ENCODE assay signal across 15 mouse cellular contexts in the genomic region with DNA sequence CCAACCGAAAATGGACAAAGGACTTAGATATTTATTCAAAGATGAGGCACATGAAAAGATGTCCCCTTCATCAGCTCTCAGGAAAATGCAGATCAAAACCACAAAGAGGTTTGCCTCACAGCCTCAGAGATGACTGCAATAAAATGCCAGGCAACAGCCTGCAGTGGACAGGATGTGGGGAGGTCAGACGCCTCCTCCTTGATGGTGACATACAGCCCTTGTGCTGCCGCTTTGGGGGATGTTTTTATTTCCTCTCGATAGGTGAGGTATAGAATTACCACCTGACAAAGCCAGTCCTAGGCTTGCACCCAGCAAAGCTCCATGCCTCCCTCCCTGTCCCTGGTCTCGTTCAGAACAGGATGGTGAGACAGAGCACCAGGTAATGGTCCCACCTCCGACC. TPM values are rescaled to one million over a fixed set of nuclear protein-coding genes. Genes with fewer than 3 reads are reported as not detected.
DNase-seq lines count a peak whose midpoint lies in the region; ATAC-seq and TF ChIP-seq lines count a peak whose summit lies in the region.
"Had no signal": no experiment of that assay in that cellular context is flagged by ENCODE, and none has a peak within 500 bp of the region (broad histone marks: within the 10 kb centered on the region; RNA-seq: fewer than 3 reads in every experiment).

No protein-coding gene starts in this region.

- peak overlapping the region; percentile 71; the same call in 1 of the 2 replicates for H3K27ac ChIP-seq in kidney, postnatal 0 days
- 0 out of 2 replicates have a peak overlapping the region, but pooled peaks have one; percentile 16 for H3K27ac ChIP-seq in embryonic facial prominence, embryonic 14.5 days (replicated peaks; ENCODE audit: low read depth, low read length)
- H3K27ac ChIP-seq in hindbrain, postnatal 0 days: no peak overlapping the region
- H3K27ac ChIP-seq: liver, embryonic 14.5 days had no signal

- H3K9ac ChIP-seq in kidney, postnatal 0 days (ENCODE audit: low read depth, low read length): no peak overlapping the region
- H3K9ac ChIP-seq in embryonic facial prominence, embryonic 14.5 days (ENCODE audit: low read depth, low read length): no peak overlapping the region
- H3K9ac ChIP-seq in hindbrain, postnatal 0 days (replicated peaks; ENCODE audit: low read length): no peak overlapping the region
- H3K9ac ChIP-seq: liver, embryonic 14.5 days had no signal

- ATAC-seq in kidney, postnatal 0 days (replicated peaks; ENCODE audit: low FRiP score, low read depth): no peak
- ATAC-seq in activated CD4-positive, CD25-positive, alpha-beta regulatory T cell, adult 4 months: peak; percentile 32
- no peak for ATAC-seq in embryonic facial prominence, embryonic 14.5 days (ENCODE audit: low read depth)
- ATAC-seq in hindbrain, postnatal 0 days: no peak
- ATAC-seq: midbrain, embryonic 16.5 days had no signal

- H3K4me2 ChIP-seq in kidney, postnatal 0 days (ENCODE audit: low read length): peak overlapping the region; percentile 27; the same call in 1 of the 2 replicates
- no peak overlapping the region for H3K4me2 ChIP-seq in embryonic facial prominence, embryonic 14.5 days (ENCODE audit: low read depth, low read length)
- no peak overlapping the region for H3K4me2 ChIP-seq in hindbrain, postnatal 0 days (ENCODE audit: low read depth, low read length)

- 21% methylated on average over 6 of the region's 6 CpGs for WGBS in kidney, postnatal 0 days
- WGBS in embryonic facial prominence, embryonic 14.5 days: 39% methylated on average over 6 of the region's 6 CpGs
- WGBS in hindbrain, postnatal 0 days: 68% methylated on average over 6 of the region's 6 CpGs

- H3K4me1 ChIP-seq in kidney, postnatal 0 days (replicated peaks; ENCODE audit: insufficient read depth, low read length): no peaks in the 10 kb centered on the region
- H3K4me1 ChIP-seq in embryonic facial prominence, embryonic 14.5 days (ENCODE audit: control insufficient read depth, insufficient read depth, low read length): peaks cover 14% of the 10 kb centered on the region
- H3K4me1 ChIP-seq in megakaryocyte, embryonic 14.5 days: peaks cover 6% of the 10 kb centered on the region
- H3K4me1 ChIP-seq in hindbrain, postnatal 0 days (ENCODE audit: insufficient read depth, low read length): no peaks in the 10 kb centered on the region

- no peaks in the 10 kb centered on the region for H3K27me3 ChIP-seq in kidney, postnatal 0 days (ENCODE audit: insufficient read depth, low read length)
- H3K27me3 ChIP-seq in embryonic facial prominence, embryonic 14.5 days (replicated peaks; ENCODE audit: control insufficient read depth, insufficient read depth, low read length): no peaks in the 10 kb centered on the region
- H3K27me3 ChIP-seq in megakaryocyte, embryonic 14.5 days (replicated peaks): peaks cover 6% of the 10 kb centered on the region
- no peaks in the 10 kb centered on the region for H3K27me3 ChIP-seq in hindbrain, postnatal 0 days (ENCODE audit: insufficient read depth, low read length)

- H3K9me3 ChIP-seq in kidney, postnatal 0 days (replicated peaks; ENCODE audit: low read length): no peaks in the 10 kb centered on the region
- H3K9me3 ChIP-seq in embryonic facial prominence, embryonic 14.5 days (ENCODE audit: control insufficient read depth, low read length): no peaks in the 10 kb centered on the region
- no peaks in the 10 kb centered on the region for H3K9me3 ChIP-seq in megakaryocyte, embryonic 14.5 days
- no peaks in the 10 kb centered on the region for H3K9me3 ChIP-seq in hindbrain, postnatal 0 days (ENCODE audit: low read length)

- H3K4me3 ChIP-seq in kidney, postnatal 0 days (replicated peaks; ENCODE audit: low read depth, low read length): no peak overlapping the region
- no peak overlapping the region for H3K4me3 ChIP-seq in embryonic facial prominence, embryonic 14.5 days (ENCODE audit: low read depth, low read length)
- peak overlapping the region; percentile 39 for H3K4me3 ChIP-seq in megakaryocyte, embryonic 14.5 days (replicated peaks)
- H3K4me3 ChIP-seq in hindbrain, postnatal 0 days (ENCODE audit: low read length): no peak overlapping the region

- no peak for DNase-seq in kidney, postnatal 0 days (ENCODE audit: low spot score)
- no peak for DNase-seq in kidney, postnatal 10 days
- no peak for DNase-seq in embryonic facial prominence, embryonic 14.5 days (ENCODE audit: low spot score)
- no peak for DNase-seq in right cerebral cortex, adult 18-20 months
- DNase-seq in cerebellum, postnatal 25 days: no peak
- DNase-seq in hindbrain, postnatal 0 days (ENCODE audit: low spot score): no peak
- DNase-seq: adrenal gland, adult 8-10 months; cerebellum, adult 9-10 months; heart, postnatal 14 days; thymus, adult 2 months had no signal

- H3K36me3 ChIP-seq in kidney, postnatal 0 days (ENCODE audit: insufficient read depth, low read length): no peaks in the 10 kb centered on the region
- H3K36me3 ChIP-seq in embryonic facial prominence, embryonic 14.5 days (ENCODE audit: control insufficient read depth, insufficient read depth, low read length): no peaks in the 10 kb centered on the region
- H3K36me3 ChIP-seq in megakaryocyte, embryonic 14.5 days (replicated peaks; ENCODE audit: low read length): no peaks in the 10 kb centered on the region
- no peaks in the 10 kb centered on the region for H3K36me3 ChIP-seq in hindbrain, postnatal 0 days (ENCODE audit: insufficient read depth, low read length)
- H3K36me3 ChIP-seq: G1E had no signal

- no peak for TF ChIP-seq CTCF in kidney, postnatal 0 days (IDR thresholded peaks at IDR 0.05; ENCODE audit: low read depth)
- TF ChIP-seq CTCF in hindbrain, postnatal 0 days (IDR thresholded peaks at IDR 0.05; ENCODE audit: low read depth): no peak

RNA-seq across cellular contexts. Expression of a gene that starts 40.8 kb away (rescaled TPM):
- polyA plus RNA-seq in kidney, postnatal 0 days (2015; fragmentation: Nextera tagmentation; extraction: Ambion mirVana): 18.1 and 18.4 TPM in 2 replicates
- 10 to 100 TPM; 11.3 to 19.2 TPM for polyA plus RNA-seq in activated CD4-positive, CD25-positive, alpha-beta regulatory T cell, adult 4 months (2017; shearing (Covaris generic))
- polyA plus RNA-seq in embryonic facial prominence, embryonic 14.5 days (2014; fragmentation: Nextera tagmentation; extraction: Ambion mirVana): 16.8 and 20.2 TPM in 2 replicates
- polyA plus RNA-seq in megakaryocyte, embryonic 14.5 days (2012; ENCODE audit: insufficient read depth, low replicate concordance): 8.7 and 14.2 TPM in 2 replicates
- total RNA-seq in hindbrain, postnatal 0 days (2014; rRNA removed): 36.2 and 43.2 TPM in 2 replicates
- 12.1 and 13.1 TPM in 2 replicates for polyA plus RNA-seq in hindbrain, postnatal 0 days (2015; fragmentation: Nextera tagmentation; extraction: Ambion mirVana)
